Mouse (Mus musculus) hindbrain, embryonic 12.5 days (tissue): ENCODE measurements around the gene Defb25. TPM values are rescaled to one million over a fixed set of nuclear protein-coding genes. Genes with fewer than 3 reads are reported as not detected.

Source experiments
- ATAC-seq: fragments of 200-750 bp; cut with Nextera tagmentation; 2 replicates; pipeline ENCODE4 v1.8.0; 2017; ENCODE audit warnings: moderate TSS enrichment; ENCODE audit not compliant: low FRiP score
- H3K27ac ChIP-seq: fragments of 300-500 bp; sonication (generic); 2 replicates; pipeline ENCODE4 v1.5.1; 2016; ENCODE audit warnings: mild to moderate bottlenecking
- H3K27me3 ChIP-seq: fragments of 300-500 bp; sonication (generic); 2 replicates; pipeline ENCODE4 v1.6.1; 2016; ENCODE audit warnings: mild to moderate bottlenecking
- H3K36me3 ChIP-seq: fragments of 300-500 bp; sonication (generic); 2 replicates; pipeline ENCODE4 v1.6.1; 2016; ENCODE audit warnings: mild to moderate bottlenecking
- H3K4me1 ChIP-seq: fragments of 300-500 bp; sonication (generic); 2 replicates; pipeline ENCODE4 v1.6.1; 2016
- H3K4me2 ChIP-seq: fragments of 300-500 bp; sonication (generic); replicated peaks from 2 replicates; pipeline ENCODE4 v1.6.1; 2016; ENCODE audit warnings: mild to moderate bottlenecking
- H3K4me3 ChIP-seq: fragments of 300-500 bp; sonication (generic); 2 replicates; pipeline ENCODE4 v1.5.1; 2016; ENCODE audit warnings: mild to moderate bottlenecking
- H3K9ac ChIP-seq: fragments of 300-500 bp; sonication (generic); 2 replicates; pipeline ENCODE4 v1.6.1; 2016; ENCODE audit warnings: mild to moderate bottlenecking, moderate library complexity
- H3K9me3 ChIP-seq: fragments of 300-500 bp; sonication (generic); replicated peaks from 2 replicates; pipeline ENCODE4 v1.6.1; 2016; ENCODE audit warnings: mild to moderate bottlenecking
- WGBS: fragments of 180-500 bp; shearing (Covaris S2); methylation state at CpG from one replicate; pipeline ENCODE4 v1.1.7; 2016; 5-methylcytosine and 5-hydroxymethylcytosine counted together
- polyA plus RNA-seq: library from polyadenylated mRNA; unstranded; fragments of >200 nt; fragmentation: Nextera tagmentation; extraction: Ambion mirVana; gene quantifications from 2 replicates; pipeline ENCODE4 v1.2.1, GENCODE M21; 2016

Gene Defb25
- polyA plus RNA-seq, 1 experiment from 2014 or later = not detected

DNA sequence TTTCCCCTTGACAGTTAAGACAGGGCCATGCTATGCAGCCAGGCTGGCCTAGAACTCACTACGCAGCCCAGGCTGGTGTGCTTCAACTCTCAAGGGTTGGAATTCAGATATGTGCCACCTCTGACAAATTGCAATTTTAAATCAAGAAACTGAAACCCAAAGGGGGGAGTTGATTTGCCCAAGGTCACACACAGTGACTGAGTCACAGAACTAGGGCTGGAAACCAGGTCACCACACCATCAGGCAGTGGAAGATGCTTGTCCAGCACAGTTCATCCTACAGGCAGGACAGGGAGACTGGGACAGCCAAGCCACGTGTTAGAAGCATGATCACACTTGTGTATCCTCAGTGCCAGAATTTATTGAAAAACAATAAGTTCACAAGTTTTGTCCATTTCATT, 1.7 kb upstream of the Defb25 start:
- H3K4me3 ChIP-seq = no peak overlapping the region
- H3K4me1 ChIP-seq = peaks cover 22% of the 10 kb centered on the region
- H3K4me2 ChIP-seq = no peak overlapping the region
- no peak overlapping the region for H3K9ac ChIP-seq
- no peaks in the 10 kb centered on the region for H3K36me3 ChIP-seq
- H3K27me3 ChIP-seq = peaks cover 52% of the 10 kb centered on the region
- WGBS = 90% methylated on average over 2 of the region's 2 CpGs
- no peak overlapping the region for H3K27ac ChIP-seq
- no peak for ATAC-seq
- no peaks in the 10 kb centered on the region for H3K9me3 ChIP-seq

DNA sequence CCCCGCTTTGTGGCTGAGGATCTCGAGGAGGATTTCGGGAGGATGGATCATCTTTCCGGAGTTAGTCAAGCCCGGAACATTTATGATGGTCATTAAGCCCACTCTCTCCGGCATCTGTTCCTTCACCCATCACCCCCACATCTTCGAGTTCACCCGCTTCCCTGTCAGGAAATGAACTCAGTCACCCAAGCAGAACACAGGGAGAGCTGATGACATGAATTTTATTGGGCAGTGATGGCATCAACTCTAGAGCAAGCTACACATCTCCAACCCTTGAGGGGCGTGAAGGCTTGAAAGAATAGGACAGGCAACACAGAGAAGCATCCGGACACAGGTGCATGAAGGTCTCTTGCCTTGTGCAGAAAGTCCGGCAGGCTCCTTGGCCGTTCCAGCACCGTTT, 702 bp downstream of the Defb25 start:
- no peak for ATAC-seq
- Histone ChIP-seq H3K4me2 (no peak overlapping the region), H3K9ac (no peak overlapping the region), H3K27ac (no peak overlapping the region), H3K9me3 (no peaks in the 10 kb centered on the region), H3K36me3 (no peaks in the 10 kb centered on the region), H3K4me3 (no peak overlapping the region), H3K4me1 (peaks cover 14% of the 10 kb centered on the region), H3K27me3 (peaks cover 28% of the 10 kb centered on the region)
- WGBS = 82% methylated on average over 13 of the region's 13 CpGs

DNA sequence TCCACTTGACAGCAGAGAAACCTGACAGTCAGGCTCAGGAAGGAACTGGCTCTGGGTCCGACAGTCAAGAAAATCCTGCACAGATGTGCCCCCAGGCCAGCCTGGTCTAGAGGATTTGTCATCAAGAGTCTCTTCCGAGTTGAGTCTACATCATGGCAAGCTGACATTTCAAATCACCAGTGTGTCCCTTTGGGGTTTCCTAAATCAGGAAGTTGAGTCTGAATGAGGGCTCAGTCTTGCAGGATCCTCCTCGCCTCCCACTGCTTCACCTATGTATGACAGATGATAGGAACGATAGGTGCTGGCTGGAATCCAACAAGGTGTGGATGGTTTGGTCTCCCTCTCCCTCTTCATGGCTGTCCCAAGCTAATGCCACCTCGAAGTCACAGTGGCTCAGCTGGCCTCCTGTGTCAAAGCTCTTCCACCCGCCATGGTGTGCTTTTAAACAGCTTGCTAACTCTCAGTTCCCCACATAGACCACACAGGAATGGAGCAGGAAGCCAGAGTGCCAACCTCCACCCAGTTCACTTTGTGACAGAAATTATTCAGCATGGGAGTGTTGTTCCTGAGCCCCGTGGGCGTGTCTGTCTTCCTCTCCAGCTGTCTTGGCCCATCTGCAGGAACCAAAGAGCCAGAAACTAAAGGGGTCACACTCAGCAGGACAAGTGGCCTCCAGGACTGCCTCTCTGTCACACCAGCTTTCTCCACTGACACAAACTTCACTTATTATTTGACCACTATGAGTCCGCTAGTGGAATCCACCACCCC, 2.3 kb downstream of the Defb25 start:
- H3K36me3 ChIP-seq = no peaks in the 10 kb centered on the region
- 68% methylated on average over 9 of the region's 9 CpGs for WGBS
- no peak overlapping the region for H3K4me2 ChIP-seq
- H3K4me1 ChIP-seq = peaks cover 5% of the 10 kb centered on the region
- no peak for ATAC-seq
- no peak overlapping the region for H3K4me3 ChIP-seq
- peaks cover 12% of the 10 kb centered on the region for H3K27me3 ChIP-seq
- H3K9ac ChIP-seq = no peak overlapping the region
- H3K27ac ChIP-seq = no peak overlapping the region
- H3K9me3 ChIP-seq = no peaks in the 10 kb centered on the region

DNA sequence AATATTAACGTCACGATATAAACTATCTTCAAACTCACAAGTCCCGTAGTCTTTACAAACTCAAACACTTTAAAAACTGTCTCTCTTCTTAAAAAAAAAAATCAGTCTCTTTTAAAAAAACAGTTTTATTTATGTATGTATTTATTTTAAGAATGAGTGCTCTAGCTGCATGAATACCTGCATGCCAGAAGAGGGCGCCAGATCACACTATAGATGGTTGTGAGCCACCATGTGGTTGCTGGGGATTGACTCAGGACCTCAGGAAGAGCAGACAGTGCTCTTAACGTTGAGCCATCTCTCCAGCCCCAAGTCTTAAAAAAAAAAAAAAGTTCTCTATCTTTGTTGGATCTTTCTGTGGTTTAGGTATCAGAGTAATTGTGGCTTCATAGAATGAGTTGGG, 5.5 kb downstream of the Defb25 start:
- 58% methylated on average over 5 of the region's 5 CpGs for WGBS
- no peak overlapping the region for H3K4me2 ChIP-seq
- no peaks in the 10 kb centered on the region for H3K27me3 ChIP-seq
- no peak for ATAC-seq
- H3K4me1 ChIP-seq = no peaks in the 10 kb centered on the region
- no peak overlapping the region for H3K9ac ChIP-seq
- no peak overlapping the region for H3K4me3 ChIP-seq
- H3K9me3 ChIP-seq = no peaks in the 10 kb centered on the region
- H3K27ac ChIP-seq = no peak overlapping the region
- no peaks in the 10 kb centered on the region for H3K36me3 ChIP-seq

DNA sequence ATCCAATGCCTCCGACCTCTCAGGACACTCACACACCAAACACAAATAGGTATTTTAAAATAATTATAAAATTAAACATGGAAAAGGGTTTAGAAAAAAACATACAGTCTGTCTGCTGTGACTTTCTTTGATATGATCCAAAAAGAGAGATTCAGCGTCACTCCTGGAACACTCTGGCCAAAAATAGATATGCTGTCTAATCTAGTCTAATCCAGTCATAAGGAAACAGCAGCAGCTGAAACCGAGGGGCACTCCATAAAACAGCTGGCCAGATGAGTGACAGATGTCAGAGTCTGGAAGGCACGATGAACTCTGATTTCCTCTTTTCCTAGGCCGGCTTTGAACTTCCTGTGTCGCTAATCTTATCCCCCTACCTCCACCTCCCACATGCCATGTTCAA, 6.4 kb downstream of the Defb25 start:
- Histone ChIP-seq H3K27me3 (no peaks in the 10 kb centered on the region), H3K4me3 (no peak overlapping the region), H3K9me3 (no peaks in the 10 kb centered on the region), H3K36me3 (no peaks in the 10 kb centered on the region), H3K27ac (no peak overlapping the region), H3K9ac (no peak overlapping the region), H3K4me2 (no peak overlapping the region), H3K4me1 (no peaks in the 10 kb centered on the region)
- WGBS = 83% methylated on average over 6 of the region's 6 CpGs
- ATAC-seq = no peak

DNA sequence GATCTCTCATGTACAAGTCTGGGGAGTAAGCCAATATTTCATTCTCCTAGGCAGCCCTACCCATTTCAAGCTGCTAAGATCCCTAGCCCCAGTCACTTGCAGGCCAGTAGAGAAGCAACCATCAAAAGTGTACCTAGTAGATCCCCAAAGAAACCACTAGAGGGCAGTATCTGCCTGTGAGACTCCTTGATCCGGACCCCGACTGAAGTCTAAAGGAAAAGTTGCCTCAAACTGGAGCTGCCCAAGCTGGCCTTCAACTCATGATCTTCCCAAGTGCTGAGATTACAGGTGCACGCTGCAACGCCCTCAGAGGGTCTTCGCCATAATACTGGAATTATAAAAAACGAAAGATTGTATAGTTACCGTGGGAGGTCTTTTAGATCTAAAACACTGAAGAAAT, 7.3 kb downstream of the Defb25 start:
- Histone ChIP-seq H3K4me2 (no peak overlapping the region), H3K27ac (no peak overlapping the region), H3K9ac (no peak overlapping the region), H3K27me3 (no peaks in the 10 kb centered on the region), H3K36me3 (no peaks in the 10 kb centered on the region), H3K4me1 (no peaks in the 10 kb centered on the region), H3K9me3 (no peaks in the 10 kb centered on the region), H3K4me3 (no peak overlapping the region)
- 9% methylated on average over 7 of the region's 7 CpGs for WGBS
- 0 out of 2 replicates have a peak, but pooled peaks have one; percentile 26 for ATAC-seq

DNA sequence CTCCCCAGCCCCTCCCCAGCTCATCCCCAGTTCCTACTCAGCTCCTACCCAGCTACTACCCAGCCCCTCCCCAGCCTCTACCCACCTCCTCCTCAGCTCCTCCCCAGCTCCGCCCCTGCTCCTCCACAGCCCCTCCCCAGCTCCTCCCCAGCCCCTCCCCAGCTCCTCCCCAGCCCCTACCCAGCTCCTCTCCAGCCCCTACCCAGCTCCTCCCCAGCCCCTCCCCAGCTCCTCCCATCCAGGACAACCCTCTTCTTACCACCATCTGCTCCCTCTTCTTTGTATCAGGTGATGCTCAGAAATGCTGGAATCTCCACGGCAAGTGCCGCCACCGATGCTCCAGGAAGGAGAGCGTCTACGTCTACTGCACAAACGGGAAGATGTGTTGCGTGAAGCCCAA, 10.7 kb downstream of the Defb25 start:
- no peak for ATAC-seq
- H3K27me3 ChIP-seq = no peaks in the 10 kb centered on the region
- 36% methylated on average over 7 of the region's 8 CpGs for WGBS
- no peaks in the 10 kb centered on the region for H3K36me3 ChIP-seq
- no peak overlapping the region for H3K4me3 ChIP-seq
- H3K9me3 ChIP-seq = no peaks in the 10 kb centered on the region
- no peak overlapping the region for H3K4me2 ChIP-seq
- H3K9ac ChIP-seq = no peak overlapping the region
- H3K4me1 ChIP-seq = no peaks in the 10 kb centered on the region
- no peak overlapping the region for H3K27ac ChIP-seq

DNA sequence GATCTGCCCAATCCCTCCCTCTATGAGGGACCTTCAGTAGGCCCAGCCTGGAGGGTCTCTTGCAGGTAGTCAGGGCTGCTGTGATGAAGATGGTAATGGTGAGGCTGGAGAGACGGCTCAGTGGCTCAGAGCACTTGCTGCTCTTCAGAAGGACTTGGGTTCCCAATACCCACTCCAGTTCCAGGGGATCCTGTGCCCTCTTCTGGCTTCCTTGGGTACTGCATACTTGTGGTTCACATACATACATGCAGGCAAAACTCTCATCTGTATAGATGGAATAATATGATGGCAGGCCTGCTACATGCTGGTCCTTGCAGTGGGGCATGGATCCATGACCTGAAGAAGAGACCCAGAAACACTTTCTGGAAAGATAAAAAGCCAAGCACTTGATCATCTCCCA, 14.1 kb downstream of the Defb25 start:
- no peaks in the 10 kb centered on the region for H3K9me3 ChIP-seq
- no peak overlapping the region for H3K4me2 ChIP-seq
- no peaks in the 10 kb centered on the region for H3K4me1 ChIP-seq
- 89% methylated on average over 1 of the region's 1 CpGs for WGBS
- H3K27me3 ChIP-seq = no peaks in the 10 kb centered on the region
- ATAC-seq = no peak
- H3K36me3 ChIP-seq = no peaks in the 10 kb centered on the region
- H3K27ac ChIP-seq = no peak overlapping the region
- H3K4me3 ChIP-seq = no peak overlapping the region
- no peak overlapping the region for H3K9ac ChIP-seq

DNA sequence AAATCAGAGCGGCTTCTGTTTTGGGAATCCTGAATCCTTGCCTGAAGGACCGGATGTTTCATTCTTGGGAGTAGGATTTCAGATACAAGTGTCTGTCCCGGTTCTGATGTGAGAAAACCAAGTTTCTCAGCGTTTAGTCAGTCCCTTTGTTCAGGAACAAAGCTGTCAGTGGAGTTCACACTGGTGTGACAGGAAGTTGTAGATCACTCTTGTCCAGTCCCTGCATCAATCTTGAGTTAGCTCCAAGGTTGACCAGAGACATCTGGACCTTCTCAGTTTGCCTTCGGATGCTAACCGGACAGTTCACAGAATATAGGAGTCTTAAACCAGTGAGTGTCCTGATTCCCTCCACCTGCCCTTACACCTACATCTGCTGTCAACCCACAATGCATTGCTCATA, 15.1 kb downstream of the Defb25 start:
- Histone ChIP-seq H3K4me1 (no peaks in the 10 kb centered on the region), H3K27me3 (no peaks in the 10 kb centered on the region), H3K9me3 (no peaks in the 10 kb centered on the region), H3K36me3 (no peaks in the 10 kb centered on the region), H3K9ac (no peak overlapping the region), H3K27ac (no peak overlapping the region), H3K4me2 (no peak overlapping the region), H3K4me3 (no peak overlapping the region)
- WGBS = 69% methylated on average over 6 of the region's 6 CpGs
- no peak for ATAC-seq

DNA sequence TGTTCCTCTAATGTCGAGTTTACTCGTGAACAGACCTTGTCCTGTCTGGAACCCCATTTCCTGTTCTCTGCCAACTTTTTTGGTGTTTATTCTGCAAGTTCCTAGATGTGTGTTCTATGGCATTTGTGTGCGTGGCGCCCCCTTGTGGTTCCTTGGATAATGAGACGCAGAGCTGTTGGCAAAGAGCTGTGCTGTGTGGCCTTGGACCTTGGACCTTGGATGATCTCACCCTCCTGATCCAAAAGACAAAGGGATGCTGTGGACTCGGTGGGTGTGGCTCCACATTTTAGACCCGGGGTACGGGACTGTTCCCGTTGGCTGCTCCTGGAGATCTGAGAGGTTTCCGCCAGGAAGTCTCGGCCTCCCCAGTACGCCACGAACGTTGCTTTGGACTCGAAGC, 18.8 kb downstream of the Defb25 start, which contains the start of gene Defb36:
TSS of gene Defb36 (plus strand) at position 271 of the 400 bp plus-strand sequence.
- WGBS = 85% methylated on average over 15 of the region's 15 CpGs

DNA sequence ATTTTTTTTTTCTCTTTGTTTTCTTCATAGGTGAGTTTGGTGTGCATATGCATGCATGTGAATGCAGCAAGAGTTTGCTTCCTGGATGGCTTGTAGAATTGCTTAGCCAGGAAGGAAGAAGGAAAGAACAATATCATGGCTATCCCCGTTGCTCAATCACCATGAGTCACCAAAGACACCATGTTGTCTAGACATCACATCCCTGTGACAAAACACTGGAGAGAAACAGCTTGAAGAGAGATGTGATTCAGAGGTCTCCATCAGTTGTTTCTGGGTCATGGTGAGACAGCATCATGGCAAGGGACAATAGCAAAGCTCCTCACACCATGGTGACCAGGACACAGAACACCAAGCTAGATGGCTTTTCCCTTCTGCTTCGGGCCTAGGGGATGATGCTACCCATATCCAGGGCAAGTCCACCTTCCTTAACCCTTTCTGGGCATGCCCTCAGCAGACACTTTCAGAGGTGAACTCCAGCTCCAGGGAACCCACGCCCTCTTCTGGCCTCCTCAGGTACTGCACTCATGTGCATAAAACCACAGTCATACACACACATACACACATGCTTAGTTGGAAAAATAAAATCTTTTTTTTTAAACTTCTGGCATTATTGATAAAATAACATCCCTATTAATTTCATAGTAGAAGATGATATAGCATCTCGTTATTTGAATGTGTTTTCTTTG, 21.4 kb downstream of the Defb25 start:
- no peak overlapping the region for H3K4me3 ChIP-seq
- H3K27ac ChIP-seq = no peak overlapping the region
- no peaks in the 10 kb centered on the region for H3K4me1 ChIP-seq
- no peak for ATAC-seq
- no peaks in the 10 kb centered on the region for H3K36me3 ChIP-seq
- H3K27me3 ChIP-seq = no peaks in the 10 kb centered on the region
- no peaks in the 10 kb centered on the region for H3K9me3 ChIP-seq
- 78% methylated on average over 4 of the region's 4 CpGs for WGBS
- H3K4me2 ChIP-seq = no peak overlapping the region
- H3K9ac ChIP-seq = no peak overlapping the region

More for the DNA sequence above, 18.8 kb downstream of the Defb25 start, which contains the start of gene Defb36:
- H3K27ac ChIP-seq = no peak within 1 kb of the TSS
- no peaks in the 10 kb centered on the region for H3K36me3 ChIP-seq
- no peaks in the 10 kb centered on the region for H3K9me3 ChIP-seq
- H3K9ac ChIP-seq = no peak within 1 kb of the TSS
- no peaks in the 10 kb centered on the region for H3K27me3 ChIP-seq
- H3K4me1 ChIP-seq = no peaks in the 10 kb centered on the region
- no peak within 1 kb of the TSS for H3K4me3 ChIP-seq
- no peak within 1 kb of the TSS for H3K4me2 ChIP-seq
- no peak for ATAC-seq

DNA sequence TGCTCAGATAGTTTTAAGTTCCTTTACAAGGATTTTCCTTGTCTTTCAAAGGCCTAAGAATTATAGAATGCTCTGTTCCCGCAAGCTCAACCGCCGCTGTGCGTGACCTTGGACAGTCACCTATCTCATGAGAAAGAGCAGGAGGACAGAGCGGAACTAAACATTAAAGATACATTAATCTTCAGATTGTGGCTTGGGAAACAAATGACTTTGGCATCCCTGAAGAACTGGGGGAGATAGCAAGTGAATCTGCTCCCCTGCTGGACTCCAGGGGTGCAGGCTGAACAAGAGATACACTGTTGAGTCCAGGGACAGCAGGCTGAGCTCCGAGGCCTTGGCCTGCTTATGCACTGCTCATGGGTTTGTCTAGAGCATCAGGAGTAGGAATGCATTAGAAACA, 22.8 kb downstream of the Defb25 start:
- Histone ChIP-seq H3K27me3 (no peaks in the 10 kb centered on the region), H3K4me1 (no peaks in the 10 kb centered on the region), H3K4me2 (no peak overlapping the region), H3K4me3 (no peak overlapping the region), H3K9ac (no peak overlapping the region), H3K27ac (no peak overlapping the region), H3K36me3 (no peaks in the 10 kb centered on the region), H3K9me3 (no peaks in the 10 kb centered on the region)
- WGBS = 83% methylated on average over 6 of the region's 6 CpGs
- no peak for ATAC-seq

DNA sequence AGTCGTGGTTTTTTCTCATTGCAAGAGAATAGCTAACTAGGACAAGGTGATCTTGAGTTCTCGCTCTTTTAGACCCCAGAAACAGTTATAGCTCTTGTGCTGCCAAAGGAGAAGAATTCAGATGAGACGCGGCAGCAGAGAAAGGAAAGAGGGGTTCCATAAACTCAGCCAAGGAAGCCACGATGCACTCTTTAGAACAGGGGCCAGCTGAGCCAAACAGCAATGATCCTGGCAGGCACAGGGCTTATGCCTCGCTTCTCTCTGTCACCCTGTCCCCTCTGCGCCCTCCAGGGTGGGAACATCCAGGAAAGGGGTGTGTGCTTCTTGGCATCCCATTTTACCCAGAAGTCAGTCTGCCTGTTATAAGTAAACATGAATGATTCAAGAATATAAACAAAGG, 23.6 kb downstream of the Defb25 start, which contains the start of gene Defb45:
TSS of gene Defb45 (minus strand) at position 101 of the 400 bp plus-strand sequence.
- Histone ChIP-seq H3K36me3 (no peaks in the 10 kb centered on the region), H3K27ac (no peak within 1 kb of the TSS), H3K9me3 (no peaks in the 10 kb centered on the region), H3K4me1 (no peaks in the 10 kb centered on the region), H3K4me2 (no peak within 1 kb of the TSS), H3K9ac (no peak within 1 kb of the TSS), H3K4me3 (no peak within 1 kb of the TSS), H3K27me3 (no peaks in the 10 kb centered on the region)
- no peak for ATAC-seq
- 75% methylated on average over 7 of the region's 7 CpGs for WGBS
